Mouse (Mus musculus): ENCODE measurements around the gene Cdc42bpb.

DNA sequence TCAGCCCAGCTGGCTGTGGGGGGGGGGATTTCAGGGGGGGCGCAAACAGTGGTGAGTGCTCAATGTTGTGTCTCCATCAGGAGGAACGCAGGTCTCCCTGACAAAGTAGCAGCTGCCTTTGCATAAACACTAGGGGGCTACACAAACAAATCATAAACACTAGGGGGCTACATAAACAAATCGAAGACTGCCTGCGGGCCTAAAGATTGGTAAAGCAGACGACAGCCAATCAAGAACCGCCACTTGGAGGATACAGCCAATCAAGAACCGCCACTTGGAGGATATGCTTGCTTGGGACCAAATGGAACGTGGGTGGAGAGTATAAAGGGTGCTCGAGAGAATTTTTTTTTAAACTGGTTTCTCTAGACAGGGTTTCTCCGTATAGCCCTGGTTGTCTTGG, 27.4 kb upstream of the Cdc42bpb start:
- TF ChIP-seq MYOD1 (IDR thresholded peaks at IDR 0.05; ENCODE audit: control insufficient read depth, insufficient read length, low read depth), result no peak
- no peak for TF ChIP-seq CTCF (IDR thresholded peaks at IDR 0.05; ENCODE audit: control insufficient read depth, insufficient read depth, insufficient read length)
- no peak for TF ChIP-seq USF1 (IDR thresholded peaks at IDR 0.05; ENCODE audit: low read depth)
- TF ChIP-seq MAX (IDR thresholded peaks at IDR 0.05), result no peak
- no peak for TF ChIP-seq CEBPB (IDR thresholded peaks at IDR 0.05; ENCODE audit: low read depth)

Measured in C2C12 (cell line).